Mouse (Mus musculus) lung, adult 18-20 months (tissue): ENCODE data around the gene Tcp11l2.

Experiments
- DNase-seq, 2 experiments: peaks; one replicate each; pipeline ENCODE4 v3.0.0; 2022; ENCODE audit warnings: mixed read lengths in 2 of 2

The Tcp11l2 gene

GRCm38 (mm10) chr10:84604335-84604734, 27.9 kb downstream of the Tcp11l2 start:
- DNase-seq = no peak

DNA sequence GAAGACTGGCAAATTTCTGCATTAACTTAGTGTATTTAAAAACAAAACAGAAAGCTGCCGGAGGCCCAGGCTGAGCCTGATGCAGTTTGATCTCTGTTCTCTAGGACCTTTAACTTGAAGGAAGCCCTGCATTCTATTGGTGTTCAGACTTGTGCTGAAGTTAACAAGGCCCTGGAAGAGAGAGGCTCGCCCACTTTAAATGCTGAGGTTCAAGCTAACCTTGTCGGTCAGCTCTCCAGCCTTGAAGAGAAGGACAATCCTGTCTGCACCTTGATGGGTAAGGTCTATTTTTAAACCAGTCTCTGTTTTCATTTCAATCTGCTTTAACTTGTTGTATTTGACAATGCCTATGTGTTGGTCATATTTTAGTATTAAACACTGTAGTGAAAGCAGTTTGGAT, 31.9 kb downstream of the Tcp11l2 start:
- no peak for DNase-seq

DNA sequence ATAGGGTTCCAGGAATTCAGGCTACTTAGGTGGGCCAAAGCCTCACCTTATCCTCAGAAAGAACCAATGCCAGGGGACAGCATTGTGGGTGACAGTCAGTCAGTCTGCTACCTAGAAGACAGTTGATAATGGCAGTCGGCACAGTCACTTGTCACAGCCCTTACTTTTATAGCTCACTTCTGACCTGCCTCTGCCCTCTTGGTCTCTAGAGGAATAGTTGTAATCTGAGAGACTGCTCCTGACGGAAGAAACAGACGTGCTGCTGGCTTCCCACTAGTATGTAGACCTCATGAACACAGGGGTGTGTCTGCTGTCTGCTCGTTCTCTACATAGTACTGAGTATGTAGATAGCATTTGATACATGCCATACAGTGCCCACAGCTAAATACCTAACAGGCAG, 33.9 kb downstream of the Tcp11l2 start:
- no peak for DNase-seq

DNA sequence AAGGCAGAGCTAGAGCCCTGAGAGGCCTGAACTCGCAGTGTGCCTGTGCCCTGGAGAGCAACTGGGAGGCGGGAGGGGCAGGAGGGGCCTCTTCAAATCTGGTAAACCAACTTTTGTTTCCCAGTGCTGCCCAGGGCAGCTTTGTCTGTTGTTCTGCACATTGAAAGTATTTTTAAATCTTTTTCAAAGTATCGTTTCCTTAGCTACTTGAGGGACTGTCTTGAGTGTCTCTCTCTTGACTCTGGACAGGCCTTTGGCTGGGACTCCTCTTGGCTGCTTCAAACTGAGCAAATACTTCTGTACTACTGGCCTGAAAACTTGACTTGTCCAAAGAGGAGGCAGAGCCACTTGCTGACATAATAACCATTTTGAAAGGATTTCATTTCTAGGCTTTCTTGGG, 34.4 kb downstream of the Tcp11l2 start:
- peak; percentile 55 to 59 for DNase-seq

GRCm38 (mm10) chr10:84611664-84612063, 35.2 kb downstream of the Tcp11l2 start:
- DNase-seq = no peak

GRCm38 (mm10) chr10:84612281-84612680, 35.9 kb downstream of the Tcp11l2 start:
- DNase-seq = no peak

GRCm38 (mm10) chr10:84613366-84613765, 36.9 kb downstream of the Tcp11l2 start:
- DNase-seq = no peak

GRCm38 (mm10) chr10:84615076-84615475, 38.6 kb downstream of the Tcp11l2 start:
- no peak for DNase-seq

- peak; percentile 96 for DNase-seq
Measured at GRCm38 (mm10) chr10:84621826-84622790, 45.7 kb downstream of the Tcp11l2 start, which contains the start of gene Polr3b. Gene Polr3b (plus strand): TSS chr10:84622292.

GRCm38 (mm10) chr10:84631182-84631581, 54.8 kb downstream of the Tcp11l2 start:
- peak in 1 of 2 experiments; percentile 17 for DNase-seq

DNA sequence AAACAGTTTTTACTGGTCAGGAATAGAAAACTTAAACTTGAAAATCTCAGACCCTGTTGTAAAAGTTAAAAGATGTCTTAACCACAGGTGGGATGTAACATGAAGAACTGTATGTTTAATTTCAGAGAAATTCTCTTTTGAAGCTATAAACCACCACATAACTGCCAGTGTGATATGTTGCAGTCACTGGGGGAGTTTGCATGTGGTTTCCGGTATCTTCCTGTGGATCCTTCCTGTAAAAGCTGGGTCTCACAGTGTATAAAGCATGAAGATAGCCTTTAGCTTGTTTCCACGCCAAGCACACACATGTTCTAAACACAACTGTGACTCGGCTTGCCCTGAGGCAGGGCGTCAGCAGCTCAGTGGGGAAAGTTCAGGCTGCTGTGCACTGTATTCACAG, 55.6 kb downstream of the Tcp11l2 start:
- DNase-seq = no peak

DNA sequence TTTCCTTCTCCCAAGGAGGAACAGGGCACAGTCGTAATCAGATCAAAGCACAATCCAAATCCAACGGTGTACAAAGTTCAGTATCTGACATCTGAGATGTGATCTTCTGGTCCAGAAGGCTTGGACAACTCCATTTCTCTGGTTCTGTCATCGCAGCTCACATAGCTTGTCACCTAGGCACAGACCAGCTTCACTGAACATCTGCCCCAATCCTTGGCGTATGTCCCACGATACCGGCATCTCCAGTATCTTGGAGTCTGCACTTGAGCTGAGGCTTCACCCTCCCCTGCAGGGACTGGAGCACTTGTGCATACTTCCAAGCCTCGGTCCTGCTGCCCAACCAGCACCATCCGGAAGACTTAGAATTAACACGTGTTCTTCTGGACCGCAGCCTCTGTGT, 60.2 kb downstream of the Tcp11l2 start:
- no peak for DNase-seq

DNA sequence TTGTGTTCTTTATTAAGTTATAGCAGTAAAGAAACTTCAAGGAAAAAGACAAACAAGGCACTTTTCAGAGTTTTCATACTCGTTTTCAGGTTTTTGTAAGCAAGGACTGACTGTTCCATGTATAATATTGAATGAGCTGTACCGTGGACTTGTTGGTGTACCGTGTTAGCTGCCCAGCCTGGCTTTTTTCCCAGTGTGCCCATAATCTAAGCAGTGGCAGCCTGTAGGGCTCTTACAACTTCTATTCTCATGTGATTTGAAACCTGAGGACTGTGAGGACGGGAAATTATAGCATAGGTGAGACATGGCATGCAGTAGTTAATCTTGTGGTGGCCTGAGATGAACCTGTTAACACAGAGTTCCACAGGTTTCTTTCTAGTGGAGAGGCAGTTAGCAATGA, 62.0 kb downstream of the Tcp11l2 start:
- no peak for DNase-seq

DNA sequence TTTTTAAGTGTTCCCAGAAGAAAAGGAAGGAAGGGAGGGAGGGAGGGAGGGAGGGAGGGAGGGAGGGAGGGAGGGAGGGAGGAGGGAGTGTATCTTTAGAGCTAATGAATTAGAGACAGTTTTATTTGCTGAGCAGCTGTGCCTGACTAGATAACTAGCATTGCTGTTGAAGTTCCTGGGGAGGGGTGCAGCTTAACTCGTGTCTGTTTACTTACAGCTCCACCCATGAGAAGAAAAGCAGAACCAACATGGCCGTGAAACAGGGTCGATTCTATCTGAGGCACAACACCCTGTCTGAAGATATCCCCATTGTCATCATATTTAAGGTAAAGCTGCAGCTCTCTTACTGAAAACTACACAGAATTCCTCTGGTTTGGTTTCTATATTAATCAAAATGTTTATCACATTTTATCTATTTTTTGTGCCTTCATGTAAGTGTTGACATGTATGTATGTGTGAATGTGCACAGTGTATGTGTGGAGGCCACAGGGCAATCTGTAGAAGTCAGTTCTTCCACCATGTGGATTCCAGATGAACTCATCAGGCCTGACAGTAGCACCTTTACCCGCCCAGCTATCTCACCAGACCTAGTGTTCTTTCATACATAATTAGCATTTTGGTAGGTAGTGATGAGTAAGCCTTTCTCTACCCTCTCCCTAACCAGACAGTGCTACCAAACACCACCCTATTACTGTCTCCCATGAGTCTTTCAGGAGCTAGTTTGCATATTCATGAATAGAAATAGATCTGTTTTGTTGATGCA, 63.3 kb downstream of the Tcp11l2 start:
- DNase-seq = no peak

GRCm38 (mm10) chr10:84640861-84641260, 64.4 kb downstream of the Tcp11l2 start:
- no peak for DNase-seq

DNA sequence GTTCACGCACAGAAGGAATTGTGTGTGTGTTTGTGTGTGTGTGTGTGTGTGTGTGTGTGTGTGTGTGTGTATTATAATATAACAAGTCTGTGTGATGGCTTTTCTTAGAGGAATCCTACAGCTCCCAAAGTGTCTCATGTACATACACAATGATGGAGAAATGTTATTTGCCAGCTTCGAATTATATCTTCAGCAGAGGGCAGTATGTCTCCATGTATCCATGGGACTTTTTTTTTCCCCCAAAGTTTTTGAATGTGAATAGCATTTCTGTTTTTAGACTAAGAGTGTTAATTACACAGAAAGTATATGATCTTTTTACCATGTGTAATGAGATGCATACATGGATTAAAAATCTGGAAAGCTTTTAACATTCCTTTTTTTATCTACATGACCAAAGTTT, 65.2 kb downstream of the Tcp11l2 start:
- no peak for DNase-seq

DNA sequence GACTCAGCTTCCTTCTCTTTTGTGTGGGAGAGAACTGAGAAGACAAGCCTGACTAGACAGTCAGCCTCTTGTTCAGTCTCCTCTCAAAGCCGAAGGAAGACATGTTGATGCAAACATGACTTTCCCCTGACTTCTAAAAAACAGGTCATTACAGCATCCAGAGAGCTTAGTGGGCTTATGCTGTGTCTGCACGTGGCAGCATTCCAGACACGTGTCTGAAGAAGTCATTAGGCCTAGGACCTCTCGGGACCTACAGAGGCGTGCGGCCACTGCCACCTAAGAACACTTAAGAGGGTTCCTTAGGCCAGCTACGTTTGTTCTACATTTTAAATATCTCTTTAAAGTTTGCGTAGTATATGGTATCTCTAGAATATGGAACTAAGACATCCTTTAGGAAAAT, 69.5 kb downstream of the Tcp11l2 start:
- DNase-seq = no peak

DNA sequence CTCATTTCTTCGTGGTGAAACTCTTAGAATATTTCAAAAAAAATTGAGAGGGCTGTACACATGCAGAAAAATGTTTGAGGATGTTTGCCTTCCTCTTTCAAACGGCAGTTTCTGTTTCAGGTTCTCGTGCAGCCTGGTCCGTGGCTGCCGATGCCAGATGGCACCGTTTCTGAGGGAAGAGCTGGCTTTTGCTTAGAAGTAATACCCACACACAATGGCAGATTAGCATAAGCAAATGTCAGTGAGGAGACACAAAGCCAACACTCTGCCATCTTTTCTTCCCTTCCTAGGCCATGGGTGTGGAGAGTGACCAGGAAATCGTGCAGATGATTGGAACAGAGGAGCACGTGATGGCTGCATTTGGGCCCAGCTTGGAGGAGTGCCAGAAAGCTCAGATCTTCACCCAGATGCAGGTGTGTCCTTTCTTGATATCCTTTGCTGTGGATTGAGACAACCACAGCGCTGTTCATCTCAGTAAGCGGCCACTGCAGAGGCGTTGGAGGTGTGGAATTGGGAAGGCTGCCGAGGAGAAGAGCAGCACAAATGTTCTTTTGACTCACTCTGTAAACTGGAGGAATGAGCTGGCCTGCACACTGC, 70.2 kb downstream of the Tcp11l2 start:
- peak; percentile 38 to 44 for DNase-seq

- no peak for DNase-seq
Measured at GRCm38 (mm10) chr10:84647264-84647663, 70.8 kb downstream of the Tcp11l2 start.

DNA sequence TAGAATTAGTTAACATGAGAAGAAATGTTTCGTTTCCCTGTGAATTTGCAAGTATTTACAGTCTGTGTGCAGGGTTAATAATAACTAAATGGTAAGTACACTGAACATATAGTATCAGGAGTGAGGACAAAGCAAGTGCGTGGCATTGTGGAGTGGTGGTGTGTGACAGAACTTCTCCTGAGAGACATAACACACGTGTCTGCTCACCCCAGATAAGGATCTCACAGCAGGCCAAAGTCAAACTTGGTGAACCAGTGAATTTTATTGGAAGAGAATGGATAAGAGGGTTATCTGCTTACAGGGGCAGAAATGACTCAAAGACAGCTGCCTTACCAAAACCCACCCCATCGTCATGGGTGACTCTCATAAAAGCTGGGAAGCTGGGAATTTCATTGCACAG, 72.5 kb downstream of the Tcp11l2 start:
- no peak for DNase-seq

GRCm38 (mm10) chr10:84654029-84654428, 77.6 kb downstream of the Tcp11l2 start:
- DNase-seq = no peak

DNA sequence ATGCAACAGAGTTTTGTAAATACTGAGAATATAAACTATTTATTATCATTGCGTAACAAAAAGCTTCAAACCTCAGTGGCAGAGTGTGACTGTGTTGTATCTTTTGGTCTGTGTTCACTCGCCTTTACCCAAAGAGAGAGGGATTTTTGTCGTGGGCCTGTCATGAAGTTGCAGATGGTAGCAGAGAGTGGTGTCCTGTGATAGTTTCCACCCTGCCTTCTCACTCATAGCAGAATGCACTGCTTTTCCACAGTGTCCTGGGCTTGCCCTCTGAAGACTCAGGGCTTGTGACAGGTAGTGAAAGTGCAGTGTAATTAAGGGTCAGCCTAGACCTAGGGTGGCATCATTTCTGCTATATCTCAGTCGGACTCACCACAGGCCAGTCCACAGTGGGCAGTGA, 78.3 kb downstream of the Tcp11l2 start:
- DNase-seq = no peak

DNA sequence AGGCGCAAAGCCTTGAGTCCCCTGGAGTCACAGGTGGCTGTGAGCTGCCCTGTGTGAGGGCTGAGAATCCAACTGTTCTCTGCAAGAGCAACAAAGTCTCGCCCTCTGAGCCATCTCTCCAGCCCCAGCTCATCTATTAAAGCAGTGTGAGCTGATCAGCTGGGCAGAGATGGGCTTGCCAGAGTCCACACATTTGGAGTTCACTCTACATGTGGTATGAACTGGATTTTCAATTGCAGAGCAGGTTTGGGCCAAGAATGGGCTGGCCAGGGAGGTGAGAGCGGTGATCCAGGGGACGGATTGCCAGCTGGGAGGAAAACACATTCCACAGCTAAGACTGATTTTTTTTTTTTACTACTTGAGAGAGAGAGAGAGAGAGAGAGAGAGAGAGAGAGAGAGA, 80.2 kb downstream of the Tcp11l2 start:
- peak; percentile 64 to 72 for DNase-seq
